Mouse (Mus musculus) E14TG2a.4 (cell line): ENCODE results near the gene Rfc4.

ENCODE experiments used
- H3K27me3 ChIP-seq: 2 replicates; pipeline ENCODE4 v1.6.1; 2014; ENCODE audit warnings: low read length, control low read depth; ENCODE audit not compliant: insufficient read depth
- H3K36me3 ChIP-seq: 2 replicates; pipeline ENCODE4 v1.6.1; 2014; ENCODE audit warnings: low read length, control low read depth; ENCODE audit not compliant: insufficient read depth
- H3K4me1 ChIP-seq: replicated peaks from 2 replicates; pipeline ENCODE4 v1.6.1; 2014; ENCODE audit warnings: low read depth, low read length, control low read depth
- H3K4me3 ChIP-seq: replicated peaks from 2 replicates; pipeline ENCODE4 v1.5.1; 2014; ENCODE audit warnings: mild to moderate bottlenecking, low read length
- H3K9me3 ChIP-seq: 2 replicates; pipeline ENCODE4 v1.6.1; 2014; ENCODE audit warnings: low read length, control low read depth
- CTCF ChIP-seq: conservative IDR thresholded peaks from 2 replicates; pipeline ENCODE4 v1.5.1; 2014; ENCODE audit warnings: low read length
- NANOG ChIP-seq: IDR thresholded peaks from 2 replicates; pipeline ENCODE4 v1.6.1; 2014; ENCODE audit warnings: borderline replicate concordance, low read length, mixed read lengths
- POU5F1 ChIP-seq: IDR thresholded peaks from 2 replicates; pipeline ENCODE4 v1.6.1; 2014; ENCODE audit warnings: low read length, borderline replicate concordance

Gene Rfc4

GRCm38 (mm10) chr16:23146280-23146679, 18.7 kb upstream of the Rfc4 start, which contains the start of gene Adipoq:
Adipoq (plus strand) TSS chr16:23146536.
- H3K9me3 ChIP-seq: no peaks in the 10 kb centered on the region
- H3K4me1 ChIP-seq: no peaks in the 10 kb centered on the region
- no peaks in the 10 kb centered on the region for H3K36me3 ChIP-seq
- H3K4me3 ChIP-seq: no peak within 1 kb of the TSS
- TF ChIP-seq POU5F1 (no peak), NANOG (no peak), CTCF (no peak)
- peaks cover 10% of the 10 kb centered on the region; the same call in 1 of the 2 replicates for H3K27me3 ChIP-seq

- no peaks in the 10 kb centered on the region for H3K4me1 ChIP-seq
- no peaks in the 10 kb centered on the region for H3K9me3 ChIP-seq
- no peak overlapping the region for H3K4me3 ChIP-seq
- TF ChIP-seq POU5F1 (no peak), CTCF (no peak), NANOG (no peak)
- no peaks in the 10 kb centered on the region for H3K36me3 ChIP-seq
- peaks cover 10% of the 10 kb centered on the region; the same call in 1 of the 2 replicates for H3K27me3 ChIP-seq
These were observed 17.7 kb upstream of the Rfc4 start for GRCm38 (mm10) chr16:23145211-23145610.

- TF ChIP-seq CTCF (no peak), NANOG (no peak), POU5F1 (no peak)
- no peak overlapping the region for H3K4me3 ChIP-seq
- H3K27me3 ChIP-seq: peaks cover 10% of the 10 kb centered on the region; the same call in 1 of the 2 replicates
- no peaks in the 10 kb centered on the region for H3K9me3 ChIP-seq
- no peaks in the 10 kb centered on the region for H3K4me1 ChIP-seq
- no peaks in the 10 kb centered on the region for H3K36me3 ChIP-seq
These were observed 16.8 kb upstream of the Rfc4 start for GRCm38 (mm10) chr16:23144326-23144725.

- Histone ChIP-seq H3K4me1 (no peaks in the 10 kb centered on the region), H3K9me3 (no peaks in the 10 kb centered on the region), H3K27me3 (no peaks in the 10 kb centered on the region; the same call in 1 of the 2 replicates), H3K4me3 (no peak overlapping the region), H3K36me3 (no peaks in the 10 kb centered on the region)
- TF ChIP-seq NANOG (no peak), POU5F1 (no peak), CTCF (no peak)
These were observed 13.4 kb upstream of the Rfc4 start for GRCm38 (mm10) chr16:23140911-23141310.

- H3K4me3 ChIP-seq: no peak overlapping the region
These were observed 9.0 kb upstream of the Rfc4 start for GRCm38 (mm10) chr16:23136406-23136970.

GRCm38 (mm10) chr16:23135421-23136149, 8.0 kb upstream of the Rfc4 start:
- Histone ChIP-seq H3K4me1 (no peaks in the 10 kb centered on the region), H3K36me3 (peaks cover 3% of the 10 kb centered on the region; the same call in 1 of the 2 replicates), H3K4me3 (no peak overlapping the region), H3K27me3 (no peaks in the 10 kb centered on the region; the same call in 1 of the 2 replicates), H3K9me3 (no peaks in the 10 kb centered on the region)
- TF ChIP-seq NANOG: no peak
- TF ChIP-seq CTCF: peak; percentile 74

More at GRCm38 (mm10) chr16:23136406-23136970, 9.0 kb upstream of the Rfc4 start:
- no peaks in the 10 kb centered on the region for H3K36me3 ChIP-seq
- no peak for TF ChIP-seq CTCF
- TF ChIP-seq POU5F1: no peak
- no peak for TF ChIP-seq NANOG
- H3K4me1 ChIP-seq: no peaks in the 10 kb centered on the region
- H3K27me3 ChIP-seq: no peaks in the 10 kb centered on the region; the same call in 1 of the 2 replicates
- H3K9me3 ChIP-seq: no peaks in the 10 kb centered on the region

- H3K4me1 ChIP-seq: peaks cover 16% of the 10 kb centered on the region
- no peaks in the 10 kb centered on the region; the same call in 1 of the 2 replicates for H3K27me3 ChIP-seq
- no peaks in the 10 kb centered on the region for H3K9me3 ChIP-seq
- no peak for TF ChIP-seq CTCF
- TF ChIP-seq NANOG: no peak
- no peak for TF ChIP-seq POU5F1
- H3K4me3 ChIP-seq: no peak overlapping the region
- peaks cover 6% of the 10 kb centered on the region; the same call in 1 of the 2 replicates for H3K36me3 ChIP-seq
These were observed 4.8 kb upstream of the Rfc4 start for GRCm38 (mm10) chr16:23132336-23132735.

- H3K4me1 ChIP-seq: peaks cover 27% of the 10 kb centered on the region
- H3K4me3 ChIP-seq: no peak overlapping the region
- no peak for TF ChIP-seq NANOG
- no peak for TF ChIP-seq POU5F1
- no peak for TF ChIP-seq CTCF
- peaks cover 15% of the 10 kb centered on the region for H3K36me3 ChIP-seq
- H3K27me3 ChIP-seq: no peaks in the 10 kb centered on the region
- H3K9me3 ChIP-seq: no peaks in the 10 kb centered on the region
These were observed 2.8 kb upstream of the Rfc4 start for GRCm38 (mm10) chr16:23130303-23130702.

- Histone ChIP-seq H3K9me3 (no peaks in the 10 kb centered on the region), H3K4me1 (peaks cover 27% of the 10 kb centered on the region), H3K36me3 (peaks cover 41% of the 10 kb centered on the region), H3K27me3 (no peaks in the 10 kb centered on the region), H3K4me3 (peak overlapping the region; percentile 95)
- TF ChIP-seq CTCF (no peak), POU5F1 (no peak), NANOG (no peak)
These were observed 245 bp downstream of the Rfc4 start for GRCm38 (mm10) chr16:23127311-23127672.
